Mouse (Mus musculus) kidney, adult 2 months (tissue): Measurements from ENCODE around the gene Fcrlb.

Experiments
- CTCF ChIP-seq: fragments of 200-500 bp; conservative IDR thresholded peaks from 2 replicates; pipeline ENCODE4 v1.5.1; 2011; ENCODE audit warnings: low read depth, mild to moderate bottlenecking, control low read depth, low read length, moderate library complexity, mixed read lengths; ENCODE audit not compliant: insufficient read depth, insufficient read length
- POLR2A ChIP-seq: fragments of 200-500 bp; IDR thresholded peaks from one replicate; pipeline ENCODE4 v1.6.1; 2011; ENCODE audit warnings: low read depth, low read length, control low read depth

DNA sequence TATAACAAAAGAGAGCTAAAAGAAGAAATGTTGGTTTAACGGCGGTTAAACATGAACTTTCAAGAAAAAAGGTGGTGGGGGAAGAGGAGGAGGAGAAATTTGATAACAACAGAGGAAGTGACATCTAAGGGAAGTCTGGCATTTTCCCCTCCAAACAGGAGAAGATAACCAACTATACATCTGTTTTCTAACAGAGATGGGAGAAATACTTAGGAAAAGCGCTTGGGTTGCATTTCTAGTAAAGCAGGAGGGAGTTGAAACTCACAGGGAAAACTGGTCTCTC, 50.4 kb downstream of the Fcrlb start:
- TF ChIP-seq CTCF, result no peak
- TF ChIP-seq POLR2A, result no peak
